Mouse (Mus musculus) heart, adult 2 months (tissue): ENCODE measurements around the gene Cacna1d. TPM values are rescaled to one million over a fixed set of nuclear protein-coding genes. Genes with fewer than 3 reads are reported as not detected.

Experiments used
- DNase-seq, 2 experiments: peaks; one replicate each; pipeline ENCODE4 v3.0.0; 2021
- H3K27ac ChIP-seq: fragments of 200-600 bp; 2 replicates; pipeline ENCODE4 v1.8.1; 2022
- H3K27me3 ChIP-seq: fragments of 200-500 bp; 2 replicates; pipeline ENCODE4 v1.6.1; 2012; ENCODE audit warnings: mild to moderate bottlenecking, low read length, inconsistent platforms, mixed read lengths; ENCODE audit not compliant: control insufficient read depth, insufficient read depth
- H3K36me3 ChIP-seq: fragments of 200-500 bp; 2 replicates; pipeline ENCODE4 v1.6.1; 2012; ENCODE audit warnings: low read length, inconsistent platforms; ENCODE audit not compliant: control insufficient read depth, insufficient read depth
- H3K4me1 ChIP-seq: fragments of 200-500 bp; 2 replicates; pipeline ENCODE4 v1.6.1; 2011; ENCODE audit warnings: low read length; ENCODE audit not compliant: control insufficient read depth, insufficient read depth
- H3K4me3 ChIP-seq: fragments of 200-600 bp; 2 replicates; pipeline ENCODE4 v1.8.1; 2022
- H3K79me2 ChIP-seq: fragments of 200-500 bp; replicated peaks from 2 replicates; pipeline ENCODE4 v1.6.1; 2012; ENCODE audit warnings: mild to moderate bottlenecking, inconsistent platforms, low read length, moderate library complexity, mixed read lengths; ENCODE audit not compliant: control insufficient read depth, insufficient read depth
- H3K9ac ChIP-seq: fragments of 200-500 bp; 2 replicates; pipeline ENCODE4 v1.6.1; 2012; ENCODE audit warnings: low read depth, mild to moderate bottlenecking, control low read depth, inconsistent platforms, low read length, mixed read lengths
- CTCF ChIP-seq: fragments of 200-600 bp; IDR thresholded peaks from 2 replicates; pipeline ENCODE4 v1.8.1; 2022; ENCODE audit warnings: antibody characterized with exemption, mild to moderate bottlenecking, moderate library complexity
- EP300 ChIP-seq: fragments of 200-500 bp; IDR thresholded peaks from 2 replicates; pipeline ENCODE4 v1.6.1; 2011; ENCODE audit warnings: low read depth, low read length, control low read depth; ENCODE audit not compliant: insufficient read depth
- POLR2A ChIP-seq: fragments of 200-500 bp; IDR thresholded peaks from 2 replicates; pipeline ENCODE4 v1.6.1; 2011; ENCODE audit warnings: mild to moderate bottlenecking, low read depth, low read length, control low read depth; ENCODE audit not compliant: insufficient read depth
- WGBS: fragments of 180-500 bp; shearing (Covaris S2); methylation state at CpG from one replicate; pipeline ENCODE4 v1.1.7; 2018; 5-methylcytosine and 5-hydroxymethylcytosine counted together
- intact Hi-C: fragments of 180-260 bp; cut with DNase I; formaldehyde crosslinking; loops from one replicate; pipeline ENCODE4 v1.15.1; 2025
- polyA plus RNA-seq: library from polyadenylated mRNA; depleted of rRNA; stranded (reverse); fragments of >200 nt; gene quantifications from 2 replicates; pipeline ENCODE4 v1.2.3, GENCODE M21; 2012
- total RNA-seq, 2 experiments: library from RNA; stranded (reverse); gene quantifications; 2 replicates each; pipeline ENCODE4 v1.2.3; 2021

The Cacna1d gene
- total and polyA plus RNA-seq, 3 experiments: 1.3 to 3.0 (median 2.1) TPM

DNA sequence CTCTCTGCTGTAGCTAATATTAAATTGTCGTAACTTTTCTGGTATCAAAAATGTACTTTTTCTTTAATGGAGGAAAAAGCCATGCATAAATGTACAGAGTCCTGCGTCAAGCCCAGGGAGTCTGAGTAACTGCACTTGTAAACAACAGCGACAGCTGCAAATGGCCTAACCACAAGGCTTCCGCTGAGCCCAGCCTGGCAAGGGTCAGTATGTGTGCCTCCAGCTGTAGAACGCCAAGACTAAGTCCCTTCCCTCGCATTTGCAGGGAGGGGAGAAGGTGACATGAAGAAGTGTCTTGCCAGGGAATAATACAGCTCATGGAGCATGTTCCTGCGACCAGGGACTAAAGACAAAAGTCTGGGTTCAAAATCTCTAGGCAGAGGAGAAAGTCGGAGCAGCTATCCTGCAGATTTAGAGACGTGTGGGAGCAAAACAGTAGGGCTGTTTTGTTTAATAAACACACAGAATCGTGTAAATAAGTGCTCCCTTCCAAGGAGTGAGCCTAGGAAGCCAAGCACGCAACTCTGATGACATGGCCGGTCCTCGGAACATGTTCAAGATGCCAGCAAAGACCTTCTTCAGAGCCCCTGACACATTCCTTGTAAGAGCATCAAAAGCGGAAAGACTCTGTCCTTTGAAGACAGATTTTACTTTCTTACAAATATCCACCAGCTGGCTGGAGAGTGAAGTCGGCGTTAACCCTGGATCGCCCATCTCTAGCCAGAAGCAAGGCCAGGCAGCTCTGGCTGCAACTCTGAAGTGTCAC is 160.7 kb downstream of the Cacna1d start:
- H3K4me1 ChIP-seq: peaks cover 2% of the 10 kb centered on the region
- H3K9ac ChIP-seq: no peak overlapping the region
- no peak overlapping the region for H3K27ac ChIP-seq
- WGBS: 78% methylated on average over 17 of the region's 17 CpGs
- TF ChIP-seq EP300: no peak
- no peak for TF ChIP-seq POLR2A
- TF ChIP-seq CTCF: no peak
- intact Hi-C loops: no loop called here
- no peaks in the 10 kb centered on the region for H3K27me3 ChIP-seq
- no peaks in the 10 kb centered on the region for H3K79me2 ChIP-seq
- no peaks in the 10 kb centered on the region for H3K36me3 ChIP-seq
- no peak for DNase-seq
- H3K4me3 ChIP-seq: no peak overlapping the region

DNA sequence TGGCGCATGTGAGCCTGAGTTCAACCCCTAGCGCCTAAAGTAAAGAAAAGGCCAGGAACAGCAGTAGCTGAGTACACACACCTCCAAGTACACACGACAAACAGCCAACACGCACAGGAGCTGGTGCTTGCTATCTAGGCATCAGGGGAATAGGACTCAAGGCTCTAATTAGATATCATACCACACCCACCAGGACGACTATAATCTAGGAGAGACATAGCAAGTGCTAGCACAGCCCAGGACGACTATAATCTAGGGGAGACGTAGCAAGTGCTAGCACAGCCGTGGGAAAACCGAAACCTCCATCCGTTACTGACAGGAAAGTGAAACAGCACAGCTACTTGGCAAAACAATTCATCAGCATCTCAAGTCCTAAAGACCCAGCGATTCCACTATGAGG is 162.1 kb downstream of the Cacna1d start:
- Histone ChIP-seq H3K9ac (no peak overlapping the region), H3K79me2 (no peaks in the 10 kb centered on the region), H3K36me3 (no peaks in the 10 kb centered on the region), H3K27me3 (no peaks in the 10 kb centered on the region), H3K4me1 (peaks cover 2% of the 10 kb centered on the region), H3K4me3 (no peak overlapping the region), H3K27ac (no peak overlapping the region)
- DNase-seq: no peak
- TF ChIP-seq POLR2A (no peak), EP300 (no peak), CTCF (no peak)
- intact Hi-C loops: no loop called here
- 63% methylated on average over 11 of the region's 11 CpGs for WGBS

DNA sequence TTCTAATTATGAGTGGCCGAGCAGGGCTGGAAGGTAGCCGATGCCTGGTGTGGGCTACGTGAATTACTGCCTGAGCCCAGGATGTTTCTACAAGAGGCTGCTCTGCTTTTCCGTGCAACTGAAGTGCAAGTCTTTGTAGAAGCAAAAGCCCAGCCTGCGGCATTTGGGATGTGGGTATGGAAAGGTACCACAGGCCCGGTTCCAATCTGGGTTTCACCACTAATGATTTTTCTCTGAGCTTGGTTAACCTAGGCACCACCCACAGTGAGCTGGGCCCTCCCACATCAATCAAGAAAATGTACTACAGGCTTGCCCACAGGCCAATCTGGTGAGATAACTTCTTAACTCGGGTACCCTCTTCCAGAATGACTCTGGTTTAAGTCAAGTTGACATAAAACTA is 163.8 kb downstream of the Cacna1d start:
- WGBS: 69% methylated on average over 7 of the region's 7 CpGs
- Histone ChIP-seq H3K27me3 (no peaks in the 10 kb centered on the region), H3K9ac (no peak overlapping the region), H3K4me1 (peaks cover 2% of the 10 kb centered on the region), H3K27ac (no peak overlapping the region), H3K36me3 (no peaks in the 10 kb centered on the region), H3K79me2 (no peaks in the 10 kb centered on the region), H3K4me3 (no peak overlapping the region)
- DNase-seq: no peak
- intact Hi-C loops: no loop called here
- TF ChIP-seq CTCF (no peak), POLR2A (no peak), EP300 (no peak)

DNA sequence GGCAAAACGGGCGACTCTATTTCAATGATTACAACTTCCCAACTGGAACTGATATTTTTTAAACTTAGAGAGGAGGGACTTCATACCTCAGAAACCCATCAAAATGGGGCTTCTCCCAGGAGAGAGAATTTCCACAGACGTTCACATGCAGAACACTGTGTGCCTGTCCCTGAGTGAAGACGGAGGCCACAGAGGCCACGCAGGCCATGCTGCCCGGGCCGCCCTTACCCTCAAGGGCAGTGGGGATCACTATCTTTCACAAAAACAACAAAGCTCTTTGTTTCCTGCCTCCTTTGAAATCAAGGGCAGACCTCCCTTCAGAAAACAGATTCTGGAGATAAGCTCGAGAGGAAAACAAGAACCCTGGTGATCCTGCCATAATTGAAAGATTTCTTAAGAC is 164.2 kb downstream of the Cacna1d start:
- no peak overlapping the region for H3K27ac ChIP-seq
- 57% methylated on average over 8 of the region's 8 CpGs for WGBS
- H3K36me3 ChIP-seq: no peaks in the 10 kb centered on the region
- no peaks in the 10 kb centered on the region for H3K27me3 ChIP-seq
- H3K4me3 ChIP-seq: no peak overlapping the region
- intact Hi-C loops: no loop called here
- no peaks in the 10 kb centered on the region for H3K79me2 ChIP-seq
- TF ChIP-seq POLR2A (no peak), EP300 (no peak), CTCF (no peak)
- no peak for DNase-seq
- peaks cover 2% of the 10 kb centered on the region for H3K4me1 ChIP-seq
- no peak overlapping the region for H3K9ac ChIP-seq

DNA sequence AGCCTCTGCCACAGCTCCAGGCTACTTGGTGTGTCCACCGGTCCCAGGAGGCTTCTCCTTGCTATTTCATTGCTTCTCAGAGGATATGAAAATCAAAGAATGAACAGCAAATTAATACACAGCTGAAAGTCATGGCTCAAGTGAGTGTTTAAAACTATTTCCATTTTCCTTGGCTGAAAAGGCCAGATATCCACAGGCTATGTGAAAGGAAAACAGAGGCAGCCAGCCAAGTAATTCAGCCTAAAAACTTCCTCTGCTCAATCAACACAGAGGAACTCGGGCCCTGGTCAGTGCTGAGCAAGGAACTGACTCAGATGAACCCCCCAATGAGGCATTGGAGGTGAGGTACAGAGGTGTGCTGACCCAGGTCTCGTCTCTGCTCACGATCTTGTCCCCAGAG is 165.0 kb downstream of the Cacna1d start:
- no peak for DNase-seq
- Histone ChIP-seq H3K79me2 (no peaks in the 10 kb centered on the region), H3K27ac (no peak overlapping the region), H3K27me3 (no peaks in the 10 kb centered on the region), H3K36me3 (no peaks in the 10 kb centered on the region), H3K9ac (no peak overlapping the region), H3K4me3 (no peak overlapping the region), H3K4me1 (peaks cover 2% of the 10 kb centered on the region)
- no peak for TF ChIP-seq POLR2A
- no peak for TF ChIP-seq CTCF
- no peak for TF ChIP-seq EP300
- intact Hi-C loops: no loop called here
- 48% methylated on average over 4 of the region's 4 CpGs for WGBS

DNA sequence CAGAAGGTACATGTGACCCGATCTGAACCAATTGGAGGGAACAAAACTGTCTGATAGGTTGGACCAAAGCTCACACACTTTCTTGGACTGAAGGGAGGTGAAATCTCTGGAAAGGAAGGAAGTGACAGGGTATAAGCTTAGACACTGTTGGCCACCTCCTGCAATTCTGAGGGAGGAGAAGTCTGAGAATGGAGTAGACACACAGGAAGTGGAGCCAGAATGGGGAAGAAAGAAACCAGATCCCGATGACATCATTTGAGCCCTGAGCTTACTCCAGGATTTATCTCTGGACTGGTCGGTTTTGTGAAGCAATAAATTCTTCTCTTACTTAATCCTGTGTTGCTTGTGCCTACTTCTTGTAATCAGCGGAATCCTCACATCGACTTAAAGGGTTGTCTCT is 166.3 kb downstream of the Cacna1d start:
- H3K4me1 ChIP-seq: peaks cover 2% of the 10 kb centered on the region
- no peak overlapping the region for H3K9ac ChIP-seq
- H3K79me2 ChIP-seq: no peaks in the 10 kb centered on the region
- H3K27ac ChIP-seq: no peak overlapping the region
- intact Hi-C loops: no loop called here
- DNase-seq: peak in 1 of 2 experiments; percentile 10
- no peaks in the 10 kb centered on the region for H3K36me3 ChIP-seq
- TF ChIP-seq EP300 (no peak), POLR2A (no peak), CTCF (no peak)
- no peaks in the 10 kb centered on the region for H3K27me3 ChIP-seq
- no peak overlapping the region for H3K4me3 ChIP-seq
- WGBS: 62% methylated on average over 5 of the region's 5 CpGs
